Mouse (Mus musculus) stomach, postnatal 0 days (tissue): ENCODE results near the gene Olfr1344. TPM values are rescaled to one million over a fixed set of nuclear protein-coding genes. Genes with fewer than 3 reads are reported as not detected.
A peak's percentile ranks its signal among the peaks of the same experiment; 100 is the strongest.

Experiments used
- ATAC-seq: fragments of 200-750 bp; cut with Nextera tagmentation; 2 replicates; pipeline ENCODE4 v1.8.0; 2017; ENCODE audit not compliant: low FRiP score, low TSS enrichment
- DNase-seq: peaks from one replicate; pipeline ENCODE4 v3.0.0-alpha.2; 2016; ENCODE audit warnings: low spot score
- H3K27ac ChIP-seq: fragments of 300-500 bp; sonication (generic); replicated peaks from 2 replicates; pipeline ENCODE4 v1.5.1; 2014; ENCODE audit warnings: mild to moderate bottlenecking, control low read depth
- H3K27me3 ChIP-seq: fragments of 300-500 bp; sonication (generic); 2 replicates; pipeline ENCODE4 v1.6.1; 2014; ENCODE audit warnings: low read length; ENCODE audit not compliant: control insufficient read depth, insufficient read depth
- H3K36me3 ChIP-seq: fragments of 300-500 bp; sonication (generic); 2 replicates; pipeline ENCODE4 v1.6.1; 2014; ENCODE audit warnings: low read length, mixed read lengths; ENCODE audit not compliant: control insufficient read depth, insufficient read depth
- H3K4me1 ChIP-seq: fragments of 300-500 bp; sonication (generic); replicated peaks from 2 replicates; pipeline ENCODE4 v1.6.1; 2014; ENCODE audit warnings: antibody characterized with exemption; ENCODE audit not compliant: control insufficient read depth, insufficient read depth
- H3K4me2 ChIP-seq: fragments of 300-500 bp; sonication (generic); replicated peaks from 2 replicates; pipeline ENCODE4 v1.6.1; 2014; ENCODE audit warnings: low read depth, mild to moderate bottlenecking, control low read depth, moderate library complexity
- H3K4me3 ChIP-seq: fragments of 300-500 bp; sonication (generic); 2 replicates; pipeline ENCODE4 v1.5.1; 2014; ENCODE audit warnings: low read depth, low read length, control low read depth
- H3K9ac ChIP-seq: fragments of 300-500 bp; sonication (generic); 2 replicates; pipeline ENCODE4 v1.6.1; 2014; ENCODE audit warnings: mild to moderate bottlenecking, low read length, control low read depth, mixed read lengths
- H3K9me3 ChIP-seq: fragments of 300-500 bp; sonication (generic); 2 replicates; pipeline ENCODE4 v1.6.1; 2016; ENCODE audit warnings: low read length; ENCODE audit not compliant: control insufficient read depth
- CTCF ChIP-seq: IDR thresholded peaks from 2 replicates; pipeline ENCODE4 v1.5.1; 2016; ENCODE audit warnings: antibody characterized with exemption, low read depth, mild to moderate bottlenecking, moderate library complexity
- EP300 ChIP-seq: optimal IDR thresholded peaks from 2 replicates; pipeline ENCODE3; 2016; ENCODE audit warnings: antibody characterized with exemption
- WGBS: fragments of 180-500 bp; shearing (Covaris S2); extraction: QIAGEN DNeasy Blood & Tissue Kit; methylation state at CpG from one replicate; pipeline ENCODE4 v1.1.7; 2014; 5-methylcytosine and 5-hydroxymethylcytosine counted together
- polyA plus RNA-seq: library from polyadenylated mRNA; unstranded; fragments of >200 nt; fragmentation: Nextera tagmentation; extraction: Ambion mirVana; gene quantifications from 2 replicates; pipeline ENCODE4 v1.2.1, GENCODE M21; 2015

Olfr1344 gene
- polyA plus RNA-seq: not detected in 2 replicates

DNA sequence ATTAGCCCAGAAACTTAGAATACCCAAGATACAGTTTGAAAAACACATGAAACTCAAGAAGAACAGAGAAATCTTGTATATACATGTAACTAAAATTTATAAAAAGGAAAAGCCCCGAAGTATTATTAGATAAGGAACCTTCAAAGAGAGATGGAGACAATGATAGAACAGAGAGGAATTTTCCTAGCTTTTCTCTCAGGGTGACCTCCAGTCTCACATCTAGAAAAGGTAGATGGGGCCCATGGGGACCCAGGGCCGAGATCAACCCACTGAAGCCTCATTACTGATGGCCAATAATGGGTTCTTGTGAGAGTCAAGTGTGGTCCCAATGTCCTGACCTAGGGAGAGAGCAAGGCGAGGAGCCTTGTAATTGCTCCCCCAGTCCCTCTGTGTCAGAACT lies at the start of gene Olfr1344:
Gene Olfr1344 (plus strand): TSS at position 301 of the 400 bp plus-strand sequence.
- H3K4me3 ChIP-seq: no peak within 1 kb of the TSS
- TF ChIP-seq EP300 (no peak), CTCF (no peak)
- H3K27ac ChIP-seq: no peak within 1 kb of the TSS
- H3K4me1 ChIP-seq: no peaks in the 10 kb centered on the region
- H3K36me3 ChIP-seq: no peaks in the 10 kb centered on the region
- H3K9me3 ChIP-seq: no peaks in the 10 kb centered on the region
- WGBS: 67% methylated on average over 3 of the region's 3 CpGs
- H3K9ac ChIP-seq: no peak within 1 kb of the TSS
- no peak for ATAC-seq
- no peak for DNase-seq
- no peaks in the 10 kb centered on the region for H3K27me3 ChIP-seq
- H3K4me2 ChIP-seq: no peak within 1 kb of the TSS

DNA sequence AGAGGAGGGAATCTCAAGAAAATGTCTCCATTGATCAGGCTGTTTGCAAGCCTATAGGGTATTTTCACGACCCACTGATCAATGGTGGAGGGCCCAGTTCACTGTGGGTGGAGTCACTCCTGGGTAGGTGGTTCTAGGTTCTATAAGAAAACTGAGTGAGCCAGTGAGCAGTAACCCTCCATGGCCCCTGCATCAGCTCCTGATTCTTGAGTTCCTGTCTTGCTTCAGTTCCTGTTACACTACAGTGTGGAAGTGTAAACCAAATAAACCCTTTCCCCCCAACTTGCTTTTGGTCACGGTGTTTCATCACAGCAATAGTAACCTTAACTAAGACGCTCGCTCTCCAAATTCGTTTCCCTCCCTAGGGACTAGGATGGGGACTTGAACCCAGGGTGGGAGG lies 49.5 kb upstream of the Olfr1344 start:
- no peak for ATAC-seq
- 87% methylated on average over 5 of the region's 5 CpGs for WGBS
- no peak overlapping the region for H3K4me2 ChIP-seq
- no peak for DNase-seq
- H3K36me3 ChIP-seq: peaks cover 4% of the 10 kb centered on the region
- TF ChIP-seq CTCF (no peak), EP300 (no peak)
- peaks cover 3% of the 10 kb centered on the region; the same call in 1 of the 2 replicates for H3K4me1 ChIP-seq
- H3K9me3 ChIP-seq: no peaks in the 10 kb centered on the region
- H3K4me3 ChIP-seq: no peak overlapping the region
- no peaks in the 10 kb centered on the region for H3K27me3 ChIP-seq
- H3K27ac ChIP-seq: no peak overlapping the region
- no peak overlapping the region for H3K9ac ChIP-seq

DNA sequence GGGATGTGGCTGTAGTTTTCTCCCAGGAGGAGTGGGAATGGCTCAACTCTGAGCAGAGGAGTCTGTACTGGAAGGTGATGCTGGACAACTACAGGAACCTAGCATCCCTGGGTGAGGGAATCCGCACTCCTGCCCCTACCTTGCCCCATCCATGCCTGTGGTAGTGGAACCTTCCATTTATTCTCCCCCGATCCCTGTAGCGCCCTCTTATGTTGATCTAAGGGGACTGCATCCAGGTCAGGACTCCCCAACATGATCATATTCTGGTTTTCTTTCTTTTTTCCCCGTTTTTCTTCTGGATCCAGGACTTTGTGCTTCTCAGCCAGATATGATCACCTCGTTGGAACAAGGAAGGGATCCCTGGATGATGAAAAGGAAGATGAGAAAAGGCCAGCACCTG lies 49.0 kb upstream of the Olfr1344 start:
- Histone ChIP-seq H3K27ac (no peak overlapping the region), H3K9ac (no peak overlapping the region), H3K27me3 (no peaks in the 10 kb centered on the region), H3K4me1 (no peaks in the 10 kb centered on the region), H3K4me2 (no peak overlapping the region), H3K9me3 (no peaks in the 10 kb centered on the region), H3K4me3 (no peak overlapping the region), H3K36me3 (peaks cover 4% of the 10 kb centered on the region)
- WGBS: 75% methylated on average over 5 of the region's 5 CpGs
- TF ChIP-seq EP300 (no peak), CTCF (peak; percentile 13; the same call in 1 of the 2 replicates)
- no peak for DNase-seq
- no peak for ATAC-seq

DNA sequence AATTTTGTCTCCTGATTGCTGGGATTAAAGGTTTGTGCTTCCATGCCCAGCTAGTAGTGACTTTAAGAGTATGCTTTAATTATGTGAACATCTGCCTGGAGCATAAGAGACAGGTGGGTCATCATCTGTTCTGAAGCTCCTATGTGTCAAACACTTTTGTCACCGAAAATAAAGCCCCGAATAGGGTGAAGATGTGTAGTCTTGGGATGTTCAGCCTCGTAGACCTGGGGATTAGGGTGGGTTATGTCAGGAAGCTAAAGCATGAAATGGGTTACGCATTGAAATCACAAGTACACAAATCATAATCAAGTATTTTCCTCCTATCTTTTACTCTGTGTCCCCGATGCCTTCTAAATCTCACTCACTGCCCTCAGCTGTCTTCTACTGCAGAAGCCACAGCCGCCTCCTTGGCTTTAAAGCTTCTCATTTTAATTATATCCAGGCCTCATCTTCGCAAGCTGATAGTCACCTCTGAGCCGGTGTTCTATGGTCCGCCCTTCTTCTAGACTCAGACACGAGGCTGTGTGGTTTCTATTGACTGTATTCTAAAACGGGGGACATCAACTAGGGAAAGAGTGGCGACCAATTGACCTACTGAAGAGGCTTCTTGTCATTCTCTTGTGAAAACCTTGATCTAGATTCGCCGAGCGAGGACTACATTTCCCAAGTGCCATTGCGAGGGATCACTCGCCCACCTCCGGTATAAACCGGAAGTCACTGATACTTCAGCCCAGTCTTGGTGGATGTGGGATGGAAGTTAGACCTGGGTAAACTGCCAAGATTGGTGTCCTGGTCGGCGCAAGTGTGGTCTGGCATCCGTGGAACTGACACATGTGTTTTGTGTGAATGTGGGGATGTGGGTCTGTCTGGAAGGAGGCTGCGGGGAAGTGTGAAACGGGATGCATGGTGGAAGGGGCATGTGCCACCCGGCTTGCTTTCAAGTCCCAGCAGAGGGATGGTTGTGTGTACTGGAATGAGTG lies 40.2 kb upstream of the Olfr1344 start, which contains the start of gene Smim17:
Gene Smim17 (plus strand): TSS at position 720 of the 980 bp plus-strand sequence.
- WGBS: 28% methylated on average over 25 of the region's 25 CpGs
- DNase-seq (peak; percentile 22), ATAC-seq (no peak)
- H3K4me3 ChIP-seq: peak within 1 kb of the TSS; percentile 44
- H3K4me1 ChIP-seq: no peaks in the 10 kb centered on the region
- no peaks in the 10 kb centered on the region for H3K36me3 ChIP-seq
- no peaks in the 10 kb centered on the region for H3K9me3 ChIP-seq
- H3K9ac ChIP-seq: peak within 1 kb of the TSS; percentile 23; the same call in 1 of the 2 replicates
- no peak within 1 kb of the TSS for H3K27ac ChIP-seq
- TF ChIP-seq CTCF: no peak
- TF ChIP-seq EP300: no peak
- peak within 1 kb of the TSS; percentile 68 for H3K4me2 ChIP-seq
- no peaks in the 10 kb centered on the region for H3K27me3 ChIP-seq

DNA sequence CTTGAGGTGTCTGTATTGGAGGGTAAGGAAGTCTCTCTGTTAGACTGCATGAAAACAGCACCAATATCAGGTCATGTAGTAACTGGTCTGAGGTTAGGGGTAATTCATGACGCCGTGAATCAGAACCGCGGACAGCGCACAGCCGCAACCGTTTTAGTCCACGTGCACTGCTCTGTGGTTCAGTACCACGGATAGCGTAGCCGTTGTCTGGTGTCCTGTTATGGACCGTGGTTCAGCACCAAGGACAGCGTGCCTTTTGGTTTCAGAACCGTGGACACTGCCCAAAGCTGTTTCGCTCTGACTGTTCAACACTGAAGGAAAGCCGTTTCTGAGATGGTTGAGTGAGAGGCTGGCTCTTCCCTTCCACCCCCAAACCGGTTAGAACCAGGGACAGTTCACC lies 28.4 kb upstream of the Olfr1344 start, which contains the start of gene Gm20715:
Gene Gm20715 (plus strand): TSS at position 235 of the 400 bp plus-strand sequence.
- DNase-seq: peak; percentile 94
- Histone ChIP-seq H3K4me2 (no peak within 1 kb of the TSS), H3K4me1 (no peaks in the 10 kb centered on the region), H3K36me3 (no peaks in the 10 kb centered on the region), H3K27me3 (no peaks in the 10 kb centered on the region), H3K9me3 (no peaks in the 10 kb centered on the region), H3K27ac (no peak within 1 kb of the TSS), H3K9ac (no peak within 1 kb of the TSS), H3K4me3 (no peak within 1 kb of the TSS)
- WGBS: under 1% methylated on average over 17 of the region's 17 CpGs
- TF ChIP-seq EP300 (no peak), CTCF (peak; percentile 49)
- peak; percentile 98 for ATAC-seq
